Mouse (Mus musculus) heart, adult 2 months (tissue): Measurements from ENCODE around the gene Cct4.

Source experiments
- CTCF ChIP-seq: fragments of 200-600 bp; IDR thresholded peaks from 2 replicates; pipeline ENCODE4 v1.8.1; 2022; ENCODE audit warnings: antibody characterized with exemption, mild to moderate bottlenecking, moderate library complexity
- POLR2A ChIP-seq: fragments of 200-500 bp; IDR thresholded peaks from 2 replicates; pipeline ENCODE4 v1.6.1; 2011; ENCODE audit warnings: mild to moderate bottlenecking, low read depth, low read length, control low read depth; ENCODE audit not compliant: insufficient read depth

- TF ChIP-seq POLR2A, result no peak
- TF ChIP-seq CTCF, result no peak
These were observed 38.6 kb downstream of the Cct4 start for GRCm38 (mm10) chr11:23028957-23029356.
